Mouse (Mus musculus) testis, adult 2 months (tissue): ENCODE results near the gene Mlh1.

ENCODE experiments used
- CTCF ChIP-seq: fragments of 200-500 bp; IDR thresholded peaks from 2 replicates; pipeline ENCODE4 v1.5.1; 2012; ENCODE audit warnings: low read depth, mild to moderate bottlenecking, inconsistent platforms, low read length, moderate library complexity; ENCODE audit not compliant: control insufficient read depth, insufficient read depth, insufficient replicate concordance
- POLR2A ChIP-seq: fragments of 200-500 bp; IDR thresholded peaks from 2 replicates; pipeline ENCODE4 v1.6.1; 2012; ENCODE audit warnings: low read depth, mild to moderate bottlenecking, inconsistent platforms, low read length, moderate library complexity; ENCODE audit not compliant: control insufficient read depth

GRCm38 (mm10) chr9:111197712-111198111 lies 73.9 kb downstream of the Mlh1 start:
- TF ChIP-seq CTCF (no peak), POLR2A (no peak)
